Mouse (Mus musculus): Measurements from ENCODE around the gene Vmn1r5. TPM values are rescaled to one million over a fixed set of nuclear protein-coding genes. Genes with fewer than 3 reads are reported as not detected.

Vmn1r5 gene
- polyA plus RNA-seq (2015; fragmentation: Nextera tagmentation; extraction: Ambion mirVana): not detected in 2 replicates

GRCm38 (mm10) chr6:56969973-56970372, at the start of gene Vmn1r5:
Gene Vmn1r5 (plus strand): TSS chr6:56970273.

GRCm38 (mm10) chr6:56923726-56924707, 46.1 kb upstream of the Vmn1r5 start, which contains the start of the genes Nt5c3 and Vmn1r4:
Gene Nt5c3 (minus strand): TSS chr6:56923932.
Gene Vmn1r4 (plus strand): TSS chr6:56924015.

GRCm38 (mm10) chr6:56996943-56997342, 26.9 kb downstream of the Vmn1r5 start, which contains the start of gene Vmn1r6:
Gene Vmn1r6 (plus strand): TSS chr6:56997243.

GRCm38 (mm10) chr6:57025224-57025623, 55.2 kb downstream of the Vmn1r5 start, which contains the start of gene Vmn1r7:
Gene Vmn1r7 (minus strand): TSS chr6:57025324.

GRCm38 (mm10) chr6:57031984-57032383, 61.9 kb downstream of the Vmn1r5 start, which contains the start of gene Vmn1r8:
Gene Vmn1r8 (plus strand): TSS chr6:57032284.

Other genes starting within 250 kb of the Vmn1r5 start
- 13.6 and 16.1 TPM in 2 replicates for gene Kbtbd2, start 172.5 kb upstream of the Vmn1r5 start, polyA plus RNA-seq (2015; fragmentation: Nextera tagmentation; extraction: Ambion mirVana)
- 89.5 and 124 TPM in 2 replicates for gene Fkbp9, start 138.2 kb upstream of the Vmn1r5 start, polyA plus RNA-seq (2015; fragmentation: Nextera tagmentation; extraction: Ambion mirVana)
- gene Nt5c3, start 46.3 kb upstream of the Vmn1r5 start, polyA plus RNA-seq (2015; fragmentation: Nextera tagmentation; extraction: Ambion mirVana): 70.8 and 82.6 TPM in 2 replicates
- 0.21 TPM in 1 of 2 replicates, not detected in the other for gene Vmn1r4, start 46.3 kb upstream of the Vmn1r5 start, polyA plus RNA-seq (2015; fragmentation: Nextera tagmentation; extraction: Ambion mirVana)
- gene Vmn1r6, start 27.0 kb downstream of the Vmn1r5 start, polyA plus RNA-seq (2015; fragmentation: Nextera tagmentation; extraction: Ambion mirVana): not detected in 2 replicates
- not detected in 2 replicates for gene Vmn1r7, start 55.1 kb downstream of the Vmn1r5 start, polyA plus RNA-seq (2015; fragmentation: Nextera tagmentation; extraction: Ambion mirVana)
- not detected in 2 replicates for gene Vmn1r8, start 62.0 kb downstream of the Vmn1r5 start, polyA plus RNA-seq (2015; fragmentation: Nextera tagmentation; extraction: Ambion mirVana)
- not detected in 2 replicates for gene Vmn1r9, start 96.5 kb downstream of the Vmn1r5 start, polyA plus RNA-seq (2015; fragmentation: Nextera tagmentation; extraction: Ambion mirVana)
- gene Vmn1r10, start 139.2 kb downstream of the Vmn1r5 start, polyA plus RNA-seq (2015; fragmentation: Nextera tagmentation; extraction: Ambion mirVana): not detected in 2 replicates
- gene Vmn1r11, start 163.2 kb downstream of the Vmn1r5 start, polyA plus RNA-seq (2015; fragmentation: Nextera tagmentation; extraction: Ambion mirVana): not detected in 2 replicates
- gene Vmn1r12, start 186.6 kb downstream of the Vmn1r5 start, polyA plus RNA-seq (2015; fragmentation: Nextera tagmentation; extraction: Ambion mirVana): not detected in 2 replicates
- not detected in 2 replicates for gene Vmn1r13, start 233.0 kb downstream of the Vmn1r5 start, polyA plus RNA-seq (2015; fragmentation: Nextera tagmentation; extraction: Ambion mirVana)

Measured in skeletal muscle tissue, postnatal 0 days (tissue).